27 mouse cellular contexts compared by ENCODE assay signal in the genomic region with DNA sequence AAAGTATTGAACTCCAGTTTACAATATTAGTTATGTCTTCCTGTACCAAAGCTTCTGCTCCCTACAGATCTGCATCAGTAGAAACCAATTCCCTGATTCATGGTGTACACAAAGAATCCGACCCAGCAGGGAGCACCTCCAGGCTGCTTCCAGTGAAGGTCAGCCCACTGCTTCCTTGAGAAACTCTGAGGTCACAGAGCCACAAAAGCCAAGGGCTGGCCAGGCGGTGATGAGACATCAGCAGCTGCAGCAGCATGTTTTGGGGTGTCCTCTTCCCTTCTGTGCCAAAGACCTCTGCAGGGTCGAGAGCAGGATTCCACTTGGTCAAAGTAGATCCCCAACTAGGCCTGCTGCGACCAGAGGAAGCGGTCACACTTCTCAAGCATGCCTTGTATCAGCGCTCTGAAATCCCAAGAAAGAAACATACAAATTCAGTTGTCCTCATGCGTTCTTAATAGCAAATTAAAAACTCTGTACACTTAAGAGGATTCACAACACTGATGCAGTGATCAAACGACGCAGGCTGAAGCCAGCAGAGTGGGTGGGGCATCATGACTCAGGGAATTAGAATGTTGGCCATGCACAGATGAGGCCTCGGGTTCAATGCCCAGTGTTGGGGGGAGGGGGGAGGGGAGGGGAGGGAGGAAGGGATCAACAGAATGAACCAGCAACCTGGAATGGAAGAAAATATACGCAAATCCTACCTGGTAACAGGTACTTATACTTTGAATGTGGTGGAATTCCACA. TPM values are rescaled to one million over a fixed set of nuclear protein-coding genes. Genes with fewer than 3 reads are reported as not detected.
A peak's percentile ranks its signal among the peaks of the same experiment; 100 is the strongest.
DNase-seq lines count a peak whose midpoint lies in the region; TF ChIP-seq lines count a peak whose summit lies in the region.
"Had no signal": no experiment of that assay in that cellular context is flagged by ENCODE, and none has a peak within 500 bp of the region (broad histone marks: within the 10 kb centered on the region; RNA-seq: fewer than 3 reads in every experiment).

No protein-coding gene starts in this region.

- no peaks in the 10 kb centered on the region for H3K9me3 ChIP-seq in hindbrain, embryonic 10.5 days
- H3K9me3 ChIP-seq: embryonic facial prominence, embryonic 10.5 days; heart, embryonic 12.5 days; midbrain, embryonic 10.5 days; neural tube, embryonic 12.5 days had no signal

- H3K4me3 ChIP-seq in gastrocnemius, adult 2 months, result no peak overlapping the region
- H3K4me3 ChIP-seq in C2C12 (ENCODE audit: insufficient read depth, poor library complexity, severe bottlenecking), result no peak overlapping the region
- H3K4me3 ChIP-seq in myocyte, result no peak overlapping the region
- no peak overlapping the region for H3K4me3 ChIP-seq in hindbrain, embryonic 10.5 days
- H3K4me3 ChIP-seq: embryonic facial prominence, embryonic 10.5 days; erythroblast, embryonic 14.5 days; heart, embryonic 12.5 days; midbrain, embryonic 10.5 days; neural tube, embryonic 12.5 days had no signal

- H3K79me2 ChIP-seq in C2C12 (ENCODE audit: control insufficient read depth, insufficient read depth) (no peaks in the 10 kb centered on the region), myocyte (ENCODE audit: control insufficient read depth, insufficient read depth) (no peaks in the 10 kb centered on the region)

- H3K4me1 ChIP-seq in hindbrain, embryonic 10.5 days (replicated peaks), result no peaks in the 10 kb centered on the region
- H3K4me1 ChIP-seq: embryonic facial prominence, embryonic 10.5 days; heart, embryonic 12.5 days; neural tube, embryonic 12.5 days had no signal

- H3K36me3 ChIP-seq in C2C12 (ENCODE audit: control insufficient read depth, insufficient read depth) (peaks cover 42% of the 10 kb centered on the region), myocyte (ENCODE audit: control insufficient read depth, insufficient read depth) (no peaks in the 10 kb centered on the region)
- H3K36me3 ChIP-seq in hindbrain, embryonic 10.5 days, result peaks cover 74% of the 10 kb centered on the region

- TF ChIP-seq CTCF in gastrocnemius, adult 2 months (IDR thresholded peaks at IDR 0.05), result no peak
- no peak for TF ChIP-seq CTCF in C2C12 (IDR thresholded peaks at IDR 0.05; ENCODE audit: control insufficient read depth, insufficient read depth, insufficient read length)

- no peak for TF ChIP-seq POLR2A in myocyte (IDR thresholded peaks at IDR 0.05; ENCODE audit: insufficient read length, low read depth)

- intact Hi-C loops in gastrocnemius, adult 2 months (cut with DNase I), result no loop called here

- no peaks in the 10 kb centered on the region for H3K79me3 ChIP-seq in C2C12 (ENCODE audit: low read depth)

- H3K27ac ChIP-seq in gastrocnemius, adult 2 months, result peak overlapping the region; percentile 20; the same call in 1 of the 2 replicates
- H3K27ac ChIP-seq in hindbrain, embryonic 10.5 days, result no peak overlapping the region
- H3K27ac ChIP-seq: embryonic facial prominence, embryonic 10.5 days; midbrain, embryonic 10.5 days; neural tube, embryonic 12.5 days had no signal

- H3K4me2 ChIP-seq in myocyte (ENCODE audit: low read depth), result peak overlapping the region; percentile 53
- H3K4me2 ChIP-seq: heart, embryonic 12.5 days; neural tube, embryonic 12.5 days had no signal

- no peak overlapping the region for H3ac ChIP-seq in C2C12 (ENCODE audit: control insufficient read depth, insufficient read length, low read depth)
- H3ac ChIP-seq in myocyte (ENCODE audit: control insufficient read depth, insufficient read length), result no peak overlapping the region

- DNase-seq in gastrocnemius, adult 2 months, result peak; percentile 35
- DNase-seq in gastrocnemius, adult 18-20 months (ENCODE audit: low spot score), result no peak
- DNase-seq in WW6 (ENCODE audit: low read depth, low spot score), result peak; percentile 38
- no peak for DNase-seq in hindbrain, embryonic 10.5 days (ENCODE audit: low spot score)
- no peak for DNase-seq in left cerebral cortex, adult 9 months (ENCODE audit: low spot score in 2 of 2)
- DNase-seq: cerebellum, adult 11 months; cerebellum, postnatal 36 days; kidney, adult 18-20 months; kidney, postnatal 14 days; lung, postnatal 14 days; thymus, postnatal 25 days had no signal

- 79% methylated on average over 11 of the region's 11 CpGs for WGBS in hindbrain, embryonic 10.5 days

- H3K27me3 ChIP-seq in C2C12 (ENCODE audit: control insufficient read depth, insufficient read depth, insufficient read length) (no peaks in the 10 kb centered on the region), myocyte (ENCODE audit: control insufficient read depth, insufficient read depth, insufficient read length) (no peaks in the 10 kb centered on the region)
- no peaks in the 10 kb centered on the region for H3K27me3 ChIP-seq in hindbrain, embryonic 10.5 days (ENCODE audit: insufficient read depth, poor library complexity, severe bottlenecking)
- H3K27me3 ChIP-seq: heart, embryonic 12.5 days; neural tube, embryonic 12.5 days had no signal

TF ChIP-seq in C2C12, 6 proteins besides CTCF, POLR2A, EP300 and RAD21:
- TF ChIP-seq USF1 (IDR thresholded peaks at IDR 0.05; ENCODE audit: low read depth), result no peak
- peak; percentile 94 for TF ChIP-seq MYOD1 (IDR thresholded peaks at IDR 0.05; ENCODE audit: control insufficient read depth, insufficient read length, low read depth)
- peak; percentile 59 for TF ChIP-seq MAX (IDR thresholded peaks at IDR 0.05)
- no peak for TF ChIP-seq CEBPB (IDR thresholded peaks at IDR 0.05; ENCODE audit: low read depth)
- peak; percentile 38 for TF ChIP-seq FOSL1 (IDR thresholded peaks at IDR 0.05; ENCODE audit: insufficient read depth, low read length, poor library complexity, severe bottlenecking)
- TF ChIP-seq MYOG (IDR thresholded peaks at IDR 0.05; ENCODE audit: control insufficient read depth, extremely low read depth, insufficient read length), result no peak

TF ChIP-seq in myocyte, 11 proteins besides CTCF, POLR2A, EP300 and RAD21:
- TF ChIP-seq USF1 (IDR thresholded peaks at IDR 0.05; ENCODE audit: low read depth) (no peak), SRF (IDR thresholded peaks at IDR 0.05; ENCODE audit: control insufficient read depth, insufficient read length, low read depth) (no peak), REST (IDR thresholded peaks at IDR 0.05; ENCODE audit: insufficient read depth, insufficient read length) (no peak), E2F4 (IDR thresholded peaks at IDR 0.05; ENCODE audit: insufficient read depth) (no peak), TCF3 (IDR thresholded peaks at IDR 0.05; ENCODE audit: insufficient read length, low read depth) (peak; percentile 12), MYOD1 (IDR thresholded peaks at IDR 0.05; ENCODE audit: control insufficient read depth in 1 of 3, insufficient read length in 2 of 3, low read depth in 2 of 3) (peak; percentile 60 to 95 (median 89)), MYOG (IDR thresholded peaks at IDR 0.05; ENCODE audit: control insufficient read depth in 1 of 3, insufficient read depth in 1 of 3, insufficient read length in 2 of 3, low read depth in 2 of 3) (peak; percentile 23 to 88 (median 44)), POLR2AphosphoS2 (IDR thresholded peaks at IDR 0.05; ENCODE audit: insufficient read length, low read depth) (no peak)

RNA-seq across cellular contexts. Expression of a gene that starts 9.6 kb away (rescaled TPM):
- total RNA-seq in gastrocnemius, adult 2 months (2021), result not detected
- under 1 TPM in 1 of 2 experiments, not detected in 1; 0.40 TPM for total RNA-seq in gastrocnemius, adult 18-20 months (2021)
- 0.04 TPM for polyA plus RNA-seq in C2C12 (2012; fragmentation: generic; extraction: Trizol)
- not detected for polyA plus RNA-seq in myocyte (2012; fragmentation: generic; extraction: Trizol)
- polyA plus RNA-seq in hindbrain, embryonic 10.5 days (2016; fragmentation: Nextera tagmentation; extraction: Ambion mirVana), result 0.29 and 0.58 TPM in 2 replicates
- total RNA-seq: heart, postnatal 25 days; layer of hippocampus, adult 8-10 months; left cerebral cortex, adult 18-20 months had no signal
- polyA plus RNA-seq: erythroblast, embryonic 14.5 days; forebrain, embryonic 14.5 days; gonadal fat pad, adult 2 months; heart, embryonic 12.5 days; liver, embryonic 16.5 days; neural tube, embryonic 12.5 days; testis, adult 2 months had no signal

RNA-seq across cellular contexts. Expression of a gene that starts 18.4 kb away (rescaled TPM):
- total RNA-seq in gastrocnemius, adult 2 months (2021), result not detected
- not detected for total RNA-seq in gastrocnemius, adult 18-20 months (2021)
- polyA plus RNA-seq in C2C12 (2012; fragmentation: generic; extraction: Trizol) (not detected), myocyte (2012; fragmentation: generic; extraction: Trizol) (not detected)
- 0.21 and 1.3 TPM in 2 replicates for polyA plus RNA-seq in hindbrain, embryonic 10.5 days (2016; fragmentation: Nextera tagmentation; extraction: Ambion mirVana)
- total RNA-seq: heart, postnatal 25 days; layer of hippocampus, adult 8-10 months; left cerebral cortex, adult 18-20 months had no signal
- polyA plus RNA-seq: erythroblast, embryonic 14.5 days; forebrain, embryonic 14.5 days; heart, embryonic 12.5 days; limb, embryonic 11.5 days; liver, embryonic 16.5 days had no signal

RNA-seq across cellular contexts. Expression of a gene that starts 28.8 kb away (rescaled TPM):
- total RNA-seq in gastrocnemius, adult 2 months (2021), result not detected
- under 1 TPM in 1 of 2 experiments, not detected in 1; 0.09 TPM for total RNA-seq in gastrocnemius, adult 18-20 months (2021)
- polyA plus RNA-seq in C2C12 (2012; fragmentation: generic; extraction: Trizol), result not detected
- polyA plus RNA-seq in myocyte (2012; fragmentation: generic; extraction: Trizol), result not detected
- not detected in 2 replicates for polyA plus RNA-seq in hindbrain, embryonic 10.5 days (2016; fragmentation: Nextera tagmentation; extraction: Ambion mirVana)
- total RNA-seq: heart, postnatal 25 days; layer of hippocampus, adult 8-10 months; left cerebral cortex, adult 18-20 months had no signal
- polyA plus RNA-seq: embryonic facial prominence, embryonic 10.5 days; erythroblast, embryonic 14.5 days; forebrain, embryonic 14.5 days; heart, embryonic 12.5 days; hindbrain, embryonic 16.5 days; limb, embryonic 11.5 days; midbrain, embryonic 10.5 days; neural tube, embryonic 12.5 days had no signal

RNA-seq across cellular contexts. Expression of a gene that starts 34.6 kb away (rescaled TPM):
- total RNA-seq in gastrocnemius, adult 2 months (2021), result 10 to 100 TPM in 1 of 2 experiments, 1 to 10 TPM in 1; 9.7 to 11.3 TPM
- 10 to 100 TPM; 11.2 to 12.1 TPM for total RNA-seq in gastrocnemius, adult 18-20 months (2021)
- polyA plus RNA-seq in C2C12 (2012; fragmentation: generic; extraction: Trizol), result 8.3 TPM
- polyA plus RNA-seq in myocyte (2012; fragmentation: generic; extraction: Trizol), result 7.9 TPM
- polyA plus RNA-seq in hindbrain, embryonic 10.5 days (2016; fragmentation: Nextera tagmentation; extraction: Ambion mirVana), result 20.0 and 21.1 TPM in 2 replicates

RNA-seq across cellular contexts. Expression of a gene that starts 34.7 kb away (rescaled TPM):
- 10 to 100 TPM; 17.7 to 18.6 TPM for total RNA-seq in gastrocnemius, adult 2 months (2021)
- total RNA-seq in gastrocnemius, adult 18-20 months (2021), result 10 to 100 TPM; 15.4 to 18.2 TPM
- polyA plus RNA-seq in C2C12 (2012; fragmentation: generic; extraction: Trizol) (19.9 TPM), myocyte (2012; fragmentation: generic; extraction: Trizol) (18.0 TPM)
- polyA plus RNA-seq in hindbrain, embryonic 10.5 days (2016; fragmentation: Nextera tagmentation; extraction: Ambion mirVana), result 42.0 and 53.0 TPM in 2 replicates

Comparison
In these comparisons a context has a peak if more than half of its experiments do, and no peak if none do; other contexts are left out.
1. DNase-seq: peak in gastrocnemius, adult 2 months (single experiment) and WW6 (single experiment); none in gastrocnemius, adult 18-20 months (single experiment), hindbrain, embryonic 10.5 days (single experiment) and left cerebral cortex, adult 9 months (0 of 2).